Mouse (Mus musculus) left cerebral cortex, adult 8-10 months (tissue): ENCODE measurements around the gene Brca1. TPM values are rescaled to one million over a fixed set of nuclear protein-coding genes. Genes with fewer than 3 reads are reported as not detected.
A peak's percentile ranks its signal among the peaks of the same experiment; 100 is the strongest.
"Not testable (repeated sequence)": the region's sequence is repeated elsewhere in the genome, so short reads cannot be mapped to it uniquely, and the experiment has no call there.

Source experiments
- DNase-seq, 2 experiments: peaks; one replicate each; pipeline ENCODE4 v3.0.0; 2022; ENCODE audit warnings: low spot score in 2 of 2
- total RNA-seq, 4 experiments: library from RNA; stranded (reverse); gene quantifications; 2 replicates each; pipeline ENCODE4 v1.2.4; 2022

Brca1 gene
- total RNA-seq, 4 experiments from 2014 or later = 0.78 to 1.4 (median 1.3) TPM

DNA sequence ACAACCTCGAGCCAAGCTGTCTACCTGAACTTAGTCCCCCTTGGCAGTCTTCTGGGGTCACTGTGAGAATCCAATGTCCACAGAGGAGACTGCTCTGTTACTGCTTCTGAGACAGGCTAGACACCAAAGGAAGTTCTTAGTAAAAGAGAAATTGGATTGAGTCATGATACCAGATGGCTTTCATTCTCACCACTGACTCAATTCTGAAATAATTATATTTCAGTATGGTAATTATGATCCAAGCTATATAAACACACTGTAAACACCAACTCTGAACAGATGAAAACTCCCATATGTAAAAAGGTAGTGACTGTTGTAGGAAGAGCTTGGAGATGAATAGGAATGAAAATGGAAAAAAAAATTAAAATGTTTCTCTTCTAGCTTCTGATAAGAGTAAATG lies 7.6 kb downstream of the Brca1 start:
- DNase-seq = no peak

DNA sequence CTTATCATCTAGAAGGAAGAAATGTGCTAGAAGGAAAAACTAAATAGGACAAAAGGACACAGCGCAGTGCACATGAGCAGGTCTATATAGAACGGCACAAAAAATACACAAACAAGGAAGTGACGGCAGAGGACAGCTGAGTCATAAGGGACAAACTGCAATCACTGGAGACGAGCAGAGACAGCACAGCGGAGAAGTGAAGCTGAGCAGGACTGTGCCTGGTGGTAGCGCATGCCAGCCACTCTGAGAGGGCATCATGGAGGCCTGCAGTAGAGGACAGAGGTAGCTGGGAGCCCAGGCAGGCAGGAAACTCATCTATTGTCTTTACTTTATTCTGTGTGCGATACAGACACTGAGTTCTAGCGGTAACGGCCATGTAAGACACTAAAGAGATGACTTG lies 8.2 kb downstream of the Brca1 start:
- no peak for DNase-seq

DNA sequence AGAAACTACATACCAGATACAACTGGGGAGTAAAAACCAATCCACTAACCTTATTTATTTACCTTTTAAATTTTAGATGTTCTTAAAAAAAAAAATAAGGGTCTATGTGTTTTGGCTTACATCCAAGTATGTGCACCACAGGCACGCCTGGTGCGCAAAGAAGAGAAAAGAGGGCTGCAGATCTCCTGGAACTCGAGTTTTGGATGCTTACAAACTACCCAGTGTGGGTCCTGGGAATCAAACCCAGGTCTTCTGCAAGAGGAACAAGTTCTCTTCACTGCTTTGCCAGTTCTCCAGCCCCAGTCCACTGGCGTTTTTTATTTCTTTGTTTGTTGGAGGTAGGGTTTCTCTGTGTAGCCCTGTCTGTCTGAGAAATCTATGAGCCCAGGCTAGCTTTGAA lies 25.1 kb downstream of the Brca1 start:
- no peak for DNase-seq

DNA sequence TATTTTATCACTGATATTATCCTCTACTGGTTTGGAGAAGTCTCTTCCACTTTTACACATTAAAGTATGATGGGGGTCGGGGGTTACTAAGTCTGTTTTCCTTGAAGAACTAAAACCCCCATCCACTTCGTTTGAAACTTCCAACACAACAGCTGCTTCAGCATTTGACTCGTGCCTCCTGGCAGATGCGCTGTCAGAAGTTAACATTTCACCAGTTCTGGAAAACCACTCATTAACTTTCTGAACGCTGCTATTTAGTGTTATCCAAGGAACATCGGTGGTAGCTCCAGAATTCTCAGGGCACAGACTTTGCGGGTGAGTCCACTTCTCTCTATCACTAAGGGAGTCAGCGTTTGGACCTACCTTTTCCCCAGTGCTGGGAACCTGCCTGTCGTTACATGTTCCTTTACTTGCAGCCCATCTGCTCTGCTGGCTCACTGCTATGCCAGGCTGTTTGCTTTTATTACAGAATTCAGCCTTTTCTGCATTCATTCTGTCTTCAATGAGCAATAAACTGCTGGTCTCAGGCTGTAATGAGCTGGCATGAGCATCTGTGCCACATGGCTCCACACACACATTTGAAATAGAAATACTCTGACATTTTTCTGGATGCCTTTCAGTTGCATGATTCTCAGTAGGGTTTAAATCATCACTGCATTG lies 25.7 kb downstream of the Brca1 start:
- DNase-seq = peak in 1 of 2 experiments; percentile 20

DNA sequence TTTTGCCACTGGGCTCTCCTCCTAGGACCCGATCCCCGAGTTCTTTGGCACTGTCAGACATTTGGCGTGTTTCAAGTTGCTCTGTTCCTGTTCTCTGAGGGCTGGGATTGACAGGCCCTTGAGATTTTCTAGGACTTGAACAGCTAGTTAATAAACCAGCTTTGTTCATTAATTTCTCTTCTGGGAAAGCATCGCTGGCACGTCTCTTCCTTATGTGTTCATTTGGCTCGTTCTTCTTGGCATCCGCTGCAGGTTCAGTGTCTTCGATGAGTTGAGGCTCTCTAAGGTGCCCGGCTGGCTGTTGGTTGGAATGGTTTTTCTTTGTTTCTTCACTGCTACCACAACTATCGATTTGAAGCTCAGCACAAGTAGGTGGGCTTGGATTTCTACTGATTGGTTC lies 26.7 kb downstream of the Brca1 start:
- no peak for DNase-seq

DNA sequence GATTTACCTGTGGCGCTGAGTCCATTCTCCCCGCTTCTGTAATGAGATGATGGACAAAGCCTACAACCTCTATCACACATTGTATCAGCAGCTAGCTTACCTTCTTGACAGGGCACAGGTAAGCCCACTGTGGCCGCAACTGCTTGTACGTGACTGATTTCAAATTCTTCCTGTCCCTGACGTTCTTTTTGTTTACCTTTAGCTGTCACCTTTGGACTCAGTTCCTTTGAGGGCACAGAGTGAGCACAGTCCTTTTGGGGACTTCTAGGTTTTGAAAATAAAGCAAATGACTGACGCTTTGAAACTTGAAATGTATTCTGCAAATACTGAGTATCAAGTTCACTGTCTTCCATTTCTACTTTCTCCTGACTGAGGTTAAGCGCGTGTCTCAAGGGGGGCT lies 27.3 kb downstream of the Brca1 start:
- DNase-seq = no peak

DNA sequence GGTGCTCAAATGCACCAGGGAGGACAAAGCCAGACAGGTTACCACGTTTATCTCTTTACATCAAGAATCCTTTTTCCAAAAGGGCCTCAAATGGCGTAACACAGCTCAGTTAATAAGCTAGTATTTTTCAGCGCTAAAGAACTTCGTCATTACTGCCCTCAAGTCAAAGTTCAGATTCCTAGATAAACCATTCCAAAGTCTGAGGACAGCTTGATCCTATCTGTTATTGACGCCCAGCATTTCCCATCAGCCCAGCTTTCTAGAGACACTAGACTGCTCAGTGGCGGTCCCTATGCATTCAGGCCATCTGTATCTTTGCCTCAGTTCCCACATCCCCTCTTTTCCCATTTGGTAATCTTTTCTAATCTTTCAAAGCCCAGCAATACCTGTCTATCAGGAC lies 32.4 kb downstream of the Brca1 start:
- no peak for DNase-seq

DNA sequence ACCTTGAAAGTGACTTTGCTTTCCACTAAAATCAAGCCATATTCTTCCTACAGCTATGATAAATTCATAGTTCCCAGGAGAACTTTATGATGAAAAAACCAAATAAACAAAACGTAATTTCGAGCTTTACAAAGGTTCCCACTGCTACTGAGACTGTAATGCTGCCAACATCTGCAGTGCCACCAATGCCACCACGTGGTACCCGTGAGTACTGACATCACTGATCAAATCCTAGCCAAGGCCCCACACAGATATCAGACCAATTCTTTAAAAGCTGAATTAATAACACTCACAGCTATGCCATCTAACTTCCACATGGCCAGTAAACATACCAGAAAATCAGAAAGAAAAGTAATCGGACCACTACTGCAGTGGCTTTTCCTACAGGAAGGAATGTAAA lies 32.8 kb downstream of the Brca1 start:
- no peak for DNase-seq

DNA sequence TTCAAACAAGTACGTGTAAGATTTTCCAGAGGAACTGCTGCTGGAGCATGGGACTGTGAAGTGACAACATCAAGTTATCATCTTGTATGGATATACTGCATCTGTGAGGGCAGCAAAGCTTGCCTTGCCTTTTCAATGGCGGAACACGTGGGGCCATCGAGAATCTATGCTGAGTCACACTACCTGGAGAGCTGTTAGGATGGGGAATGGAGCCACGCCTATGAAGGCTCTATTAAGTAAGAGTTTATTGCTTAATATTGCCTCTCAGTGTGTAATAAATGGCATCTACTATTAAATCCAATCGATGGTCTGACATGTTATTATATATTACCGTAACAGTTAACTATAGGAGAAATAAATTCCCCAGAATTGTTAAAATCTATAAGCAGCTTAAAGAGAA lies 44.7 kb downstream of the Brca1 start:
- DNase-seq = no peak

DNA sequence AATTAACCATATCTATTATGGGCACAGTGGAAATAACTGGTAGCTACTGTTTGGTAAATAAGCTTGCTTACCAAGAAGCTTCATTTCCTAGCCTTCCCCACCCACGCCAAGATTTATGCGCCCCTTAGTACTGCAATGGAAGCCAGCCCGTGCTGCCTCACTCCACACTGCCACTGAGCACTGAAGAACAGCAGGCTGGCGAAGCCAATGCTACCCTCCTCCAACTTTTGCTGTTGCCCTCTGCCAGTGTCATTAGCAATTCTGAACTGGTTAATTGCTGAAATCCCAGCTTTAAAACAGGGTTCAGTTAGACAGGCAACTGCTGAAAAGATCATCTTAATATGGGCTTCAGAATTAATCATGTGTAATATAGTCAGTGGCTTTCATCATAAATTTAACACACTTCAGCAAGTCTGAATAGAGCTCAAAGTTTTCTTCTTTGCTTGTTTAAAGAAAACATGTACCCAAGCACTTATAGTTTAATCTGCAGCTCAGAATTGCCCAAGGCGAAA lies 45.4 kb downstream of the Brca1 start:
- no peak for DNase-seq

DNA sequence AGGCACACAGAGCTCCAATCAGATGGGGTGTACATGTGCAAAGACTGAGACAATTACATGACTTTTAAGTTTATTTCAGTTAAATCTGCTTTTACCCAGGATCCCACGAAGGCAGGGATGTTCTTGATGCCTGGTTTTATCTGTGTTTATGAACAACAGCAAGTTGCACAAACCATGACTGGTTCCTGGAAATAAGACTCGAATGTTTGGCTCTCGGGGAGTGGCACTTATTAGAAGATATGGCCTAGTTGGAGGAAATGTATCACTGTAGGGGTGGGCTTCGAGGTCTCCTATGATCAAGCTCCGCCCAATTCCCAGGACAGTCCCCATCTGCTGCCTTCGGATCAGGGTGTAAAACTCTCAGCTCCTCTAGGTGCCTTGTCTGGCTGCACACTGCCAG lies 65.6 kb downstream of the Brca1 start:
- DNase-seq = no peak

DNA sequence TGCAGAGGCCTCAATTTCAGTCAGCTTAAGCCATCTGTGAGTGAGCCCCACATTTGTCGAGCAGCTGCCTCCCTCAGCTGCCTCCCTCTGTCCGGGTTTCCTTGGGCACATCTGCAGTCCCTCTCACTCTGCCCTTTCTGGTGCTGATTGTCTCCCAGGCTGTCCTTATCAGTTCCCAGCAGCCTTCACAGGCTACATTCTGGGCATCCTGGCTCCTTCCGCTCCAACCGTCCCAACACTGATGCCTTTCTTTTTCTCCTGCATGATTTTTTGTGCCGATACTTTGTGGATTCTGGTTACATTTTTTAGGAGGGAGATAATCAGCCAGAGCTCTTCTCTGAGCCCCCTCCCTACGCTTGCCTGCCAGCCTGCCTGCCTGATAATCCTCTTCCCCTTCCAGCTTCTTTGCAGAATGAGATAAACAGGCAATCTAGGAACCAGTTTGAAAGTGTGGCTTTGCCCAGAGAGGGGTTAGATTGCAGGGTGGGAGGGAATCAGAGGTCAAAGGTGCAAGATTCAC lies 66.2 kb downstream of the Brca1 start:
- DNase-seq = no peak

DNA sequence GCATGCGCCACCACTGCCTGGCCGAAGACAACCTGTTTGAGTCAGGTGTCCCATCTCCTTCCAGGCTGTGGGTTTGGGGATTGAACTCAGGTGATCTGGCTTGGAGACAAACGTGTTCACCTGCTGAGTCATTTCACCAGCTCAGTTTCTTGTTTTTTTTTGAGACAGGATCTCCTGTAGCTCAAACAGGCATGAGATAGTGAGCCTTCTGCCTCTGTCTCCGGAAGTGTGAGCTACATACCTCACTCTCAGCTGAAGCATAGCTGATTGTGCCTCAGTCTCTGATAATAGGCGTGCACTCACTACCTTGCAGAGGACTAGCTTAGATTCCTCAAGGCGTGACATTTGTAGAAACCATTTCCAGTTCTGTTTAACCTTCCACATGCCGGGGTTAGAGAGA lies 66.9 kb downstream of the Brca1 start:
- DNase-seq = no peak

DNA sequence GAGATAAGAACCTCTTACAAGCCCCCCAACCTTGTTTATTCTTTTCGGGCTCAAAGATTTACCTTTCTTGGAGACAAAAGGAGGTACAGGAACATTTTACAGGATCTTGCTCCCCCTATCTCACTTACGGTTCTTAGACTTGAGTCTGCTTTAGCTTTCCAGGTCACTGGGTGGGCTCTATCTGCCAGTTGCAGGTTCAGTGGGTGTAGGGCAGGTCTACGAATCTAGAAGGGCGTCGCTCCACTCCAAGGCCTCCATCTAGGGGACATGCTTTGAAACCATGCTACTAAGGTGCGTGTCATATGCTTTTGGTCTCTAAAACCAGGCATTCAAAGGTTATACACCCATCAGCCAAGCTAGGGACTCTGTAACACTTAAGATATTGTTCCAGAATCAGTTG lies 67.5 kb downstream of the Brca1 start:
- no peak for DNase-seq

DNA sequence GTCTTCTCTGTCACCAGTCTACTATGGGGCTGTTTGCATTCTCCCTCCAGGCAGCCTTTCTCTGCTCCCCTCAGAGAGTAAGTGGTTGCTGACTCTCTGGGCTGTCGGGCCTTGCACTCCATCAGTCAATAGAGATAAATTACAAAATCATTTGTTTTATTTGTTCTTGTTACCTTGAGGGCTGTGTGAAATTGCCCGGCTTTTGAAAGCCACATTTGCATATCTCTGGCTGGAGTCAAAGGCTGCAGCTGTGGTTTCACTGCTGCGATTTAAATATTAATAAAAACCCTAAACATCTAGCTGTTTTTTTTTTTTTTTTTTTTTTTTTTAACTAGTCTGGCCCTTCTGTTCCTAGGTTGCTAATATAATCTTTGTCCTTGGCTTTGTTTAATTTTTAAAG lies 68.0 kb downstream of the Brca1 start:
- DNase-seq = no peak

DNA sequence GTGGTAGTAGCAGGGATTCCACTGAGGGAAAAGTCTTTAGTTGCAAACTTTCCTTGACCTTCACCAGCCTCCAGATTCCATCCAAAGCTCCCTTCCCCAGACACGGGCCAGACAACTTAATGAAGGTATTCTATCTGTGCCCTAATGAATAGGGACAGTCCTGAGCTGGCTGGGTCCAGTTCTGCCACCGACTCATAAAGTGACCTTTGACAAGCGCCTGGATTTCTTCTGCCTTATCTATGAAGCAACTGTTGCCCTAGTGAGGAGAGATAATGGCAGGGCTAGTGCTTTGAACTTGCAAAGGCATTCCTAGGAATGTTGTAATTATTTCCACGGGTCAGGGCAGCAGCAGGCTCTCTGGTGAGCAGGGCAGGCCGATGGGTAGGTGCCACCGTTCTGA lies 70.8 kb downstream of the Brca1 start:
- no peak for DNase-seq

DNA sequence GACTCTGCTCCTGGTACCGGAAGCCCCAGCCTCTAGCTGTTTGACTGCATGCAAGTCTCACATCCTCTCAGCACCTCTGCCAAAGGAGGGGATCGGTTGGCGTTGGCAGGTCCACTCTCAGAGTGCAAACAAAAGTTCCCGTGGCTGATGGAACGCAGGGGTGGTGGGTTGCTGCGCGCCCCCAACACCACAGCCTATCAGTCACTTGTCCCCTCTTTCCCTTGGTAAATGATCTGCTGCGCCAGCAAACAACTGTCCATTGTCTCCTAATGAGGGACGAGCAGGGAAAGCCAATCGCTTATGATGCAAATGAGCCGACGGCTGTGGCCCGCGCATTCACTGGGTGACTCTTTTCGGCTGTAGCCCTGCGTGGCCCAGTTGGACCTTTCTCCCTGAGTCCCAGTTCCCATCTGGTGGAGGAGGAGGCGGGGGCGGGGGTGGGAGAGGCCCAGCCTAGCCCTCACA lies 72.6 kb downstream of the Brca1 start:
- no peak for DNase-seq

DNA sequence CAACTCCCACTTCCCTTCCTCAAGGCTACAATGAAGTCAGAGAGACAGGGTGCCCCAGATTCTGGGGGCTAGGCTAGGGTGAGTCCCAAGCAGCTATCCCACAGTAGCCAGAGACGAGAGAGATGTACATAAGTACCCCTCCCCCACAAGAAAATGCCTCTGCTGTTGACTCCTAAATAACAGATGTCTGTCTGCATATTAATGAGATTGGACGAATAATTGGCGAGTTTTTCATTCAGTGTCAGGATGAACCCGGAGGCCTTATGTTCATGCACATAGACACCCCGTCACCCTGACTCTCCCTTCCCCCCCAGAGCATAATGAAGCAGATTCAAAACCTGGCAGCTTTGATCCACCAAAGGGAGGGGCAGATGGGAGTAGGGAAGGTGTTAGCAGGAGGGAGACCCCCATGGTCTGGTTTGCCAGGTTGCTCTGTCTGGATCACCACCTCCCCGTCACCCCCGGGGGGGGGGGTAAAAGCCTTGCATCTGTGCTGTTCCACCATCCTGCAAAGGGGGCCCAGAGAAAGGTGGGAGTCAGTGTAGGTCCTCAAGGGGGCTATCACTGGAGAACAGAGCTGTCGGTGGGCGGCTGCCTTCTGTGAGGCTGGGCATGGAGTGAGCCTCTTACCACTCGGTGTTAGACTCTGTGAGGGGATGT lies 74.1 kb downstream of the Brca1 start:
- no peak for DNase-seq

DNA sequence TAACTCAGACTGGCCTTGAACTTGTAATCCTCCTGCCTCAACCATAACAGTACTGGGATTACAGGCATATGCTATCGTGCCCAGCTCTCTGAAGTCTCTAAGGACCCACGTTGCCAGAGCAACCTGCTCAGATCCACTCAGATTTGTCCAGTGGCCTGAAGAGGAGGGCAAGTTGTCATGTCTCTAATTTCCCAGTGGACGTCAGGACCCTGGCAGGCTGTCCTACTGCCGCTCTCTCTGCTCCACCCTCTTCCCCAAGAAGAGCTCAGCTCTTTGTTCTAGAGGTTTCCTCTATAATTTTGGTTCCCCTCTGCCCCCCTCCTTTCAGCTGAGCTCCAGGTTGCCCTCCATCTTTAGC lies 74.6 kb downstream of the Brca1 start:
- no peak for DNase-seq

DNA sequence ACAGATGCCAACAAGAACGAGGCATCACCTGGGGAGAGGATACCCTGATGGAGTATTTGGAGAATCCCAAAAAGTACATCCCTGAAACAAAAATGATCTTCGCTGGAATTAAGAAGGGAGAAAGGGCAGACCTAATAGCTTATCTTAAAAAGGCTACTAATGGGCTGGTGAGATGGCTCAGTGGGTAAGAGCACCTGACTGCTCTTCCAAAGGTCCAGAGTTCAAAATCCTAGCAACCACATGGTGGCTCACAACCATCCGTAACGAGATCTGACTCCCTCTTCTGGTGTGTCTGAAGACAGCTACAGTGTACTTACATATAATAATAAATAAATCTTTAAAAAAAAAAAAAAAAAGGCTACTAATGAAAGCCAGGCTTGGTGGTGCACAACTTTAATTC lies 75.4 kb downstream of the Brca1 start:
- not testable (repeated sequence) for DNase-seq

DNA sequence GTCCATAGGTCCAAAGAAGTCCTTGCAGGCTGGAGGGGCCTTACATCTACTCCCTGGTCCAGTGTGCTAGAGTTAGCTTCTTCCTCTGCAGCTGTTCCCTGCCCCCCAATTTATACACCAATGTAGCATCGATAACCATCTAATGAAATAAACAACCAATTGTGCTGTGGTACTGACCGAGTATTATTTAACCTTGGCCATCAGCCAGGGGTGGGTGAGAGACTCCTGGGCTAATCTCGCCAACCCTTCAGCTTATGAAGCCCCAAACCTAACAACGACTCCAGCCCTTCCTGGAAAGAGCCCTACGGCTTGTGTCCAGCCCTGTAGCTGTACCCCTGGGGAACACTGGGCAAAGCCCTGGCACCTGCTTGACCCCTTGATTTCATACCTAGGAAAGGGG lies 77.5 kb downstream of the Brca1 start:
- no peak for DNase-seq

DNA sequence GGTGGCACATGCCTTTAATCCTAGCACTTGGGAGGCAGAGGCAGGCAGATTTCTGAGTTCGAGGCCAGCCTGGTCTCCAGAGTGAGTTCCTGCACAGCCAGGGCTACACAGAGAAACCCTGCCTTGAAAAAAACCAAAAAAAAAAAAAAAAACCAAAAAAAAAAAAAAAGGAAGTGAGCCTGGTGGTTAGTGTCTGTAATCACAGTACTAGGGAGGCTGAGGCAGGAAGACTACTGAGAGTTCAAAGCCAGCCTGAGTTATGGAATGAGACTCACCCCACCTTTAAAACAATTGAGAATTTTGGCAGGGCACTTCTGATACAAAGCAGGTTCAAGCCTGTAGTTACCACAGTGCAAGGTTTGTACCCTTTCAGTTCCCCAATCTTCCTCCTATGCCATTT lies 78.1 kb downstream of the Brca1 start:
- not testable (repeated sequence) for DNase-seq

DNA sequence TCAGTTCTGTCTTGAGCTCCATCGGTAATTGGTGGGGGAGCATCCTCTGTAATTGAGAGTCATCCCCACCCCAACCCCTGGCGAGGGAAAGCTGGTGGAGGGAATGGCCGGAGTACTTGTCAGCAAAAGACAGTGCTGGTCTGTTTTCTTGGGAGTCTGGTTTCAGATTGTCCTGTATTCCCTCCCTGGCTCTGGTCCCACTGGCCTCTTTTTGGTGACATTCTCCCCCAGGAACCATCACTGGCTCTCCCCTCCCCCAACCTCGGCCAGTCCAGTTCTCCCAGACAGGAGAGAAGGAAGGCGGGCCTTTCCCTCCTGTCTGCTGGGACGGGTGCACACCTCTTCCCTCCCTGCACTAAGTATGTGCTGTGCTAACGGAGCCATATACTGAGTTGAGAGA lies 79.4 kb downstream of the Brca1 start:
- DNase-seq = no peak
